Mouse (Mus musculus) limb, embryonic 11.5 days (tissue): ENCODE measurements around the gene 6030408B16Rik. TPM values are rescaled to one million over a fixed set of nuclear protein-coding genes. Genes with fewer than 3 reads are reported as not detected.

ENCODE experiments used
- ATAC-seq: fragments of 200-750 bp; cut with Nextera tagmentation; 2 replicates; pipeline ENCODE4 v1.8.0; 2017; ENCODE audit warnings: low read depth; ENCODE audit not compliant: insufficient number of reproducible peaks, low FRiP score, low TSS enrichment
- DNase-seq: peaks from one replicate; pipeline ENCODE4 v3.0.0-alpha.2; 2015; ENCODE audit warnings: low spot score
- H3K27ac ChIP-seq: fragments of 300-500 bp; sonication (generic); replicated peaks from 2 replicates; pipeline ENCODE4 v1.5.1; 2014; ENCODE audit warnings: low read depth, mild to moderate bottlenecking, low read length
- H3K27me3 ChIP-seq: fragments of 300-500 bp; sonication (generic); 2 replicates; pipeline ENCODE4 v1.6.1; 2014; ENCODE audit warnings: mild to moderate bottlenecking, low read length, mixed read lengths; ENCODE audit not compliant: control insufficient read depth, insufficient read depth
- H3K36me3 ChIP-seq: fragments of 300-500 bp; sonication (generic); 2 replicates; pipeline ENCODE4 v1.6.1; 2014; ENCODE audit warnings: mild to moderate bottlenecking, low read length, moderate library complexity, mixed read lengths; ENCODE audit not compliant: control insufficient read depth, insufficient read depth
- H3K4me1 ChIP-seq: fragments of 300-500 bp; sonication (generic); 2 replicates; pipeline ENCODE4 v1.6.1; 2014; ENCODE audit warnings: low read length, mixed read lengths; ENCODE audit not compliant: control insufficient read depth, insufficient read depth
- H3K4me2 ChIP-seq: fragments of 300-500 bp; sonication (generic); 2 replicates; pipeline ENCODE4 v1.6.1; 2014; ENCODE audit warnings: low read depth, mild to moderate bottlenecking, moderate library complexity; ENCODE audit not compliant: severe bottlenecking
- H3K4me3 ChIP-seq: fragments of 300-500 bp; sonication (generic); 2 replicates; pipeline ENCODE4 v1.5.1; 2014; ENCODE audit warnings: low read depth, low read length
- H3K9ac ChIP-seq: fragments of 300-500 bp; sonication (generic); 2 replicates; pipeline ENCODE4 v1.6.1; 2014; ENCODE audit warnings: mild to moderate bottlenecking, low read length
- H3K9me3 ChIP-seq: fragments of 300-500 bp; sonication (generic); 2 replicates; pipeline ENCODE4 v1.6.1; 2016; ENCODE audit warnings: low read length; ENCODE audit not compliant: control insufficient read depth
- WGBS: fragments of 180-500 bp; shearing (Covaris S2); extraction: QIAGEN DNeasy Blood & Tissue Kit; methylation state at CpG from one replicate; pipeline ENCODE4 v1.1.7; 2014; 5-methylcytosine and 5-hydroxymethylcytosine counted together
- polyA plus RNA-seq: library from polyadenylated mRNA; unstranded; fragments of >200 nt; fragmentation: Nextera tagmentation; extraction: Ambion mirVana; gene quantifications from 2 replicates; pipeline ENCODE4 v1.2.1, GENCODE M21; 2014

6030408B16Rik gene
- polyA plus RNA-seq, 1 experiment from 2014 or later = 5.6 TPM

DNA sequence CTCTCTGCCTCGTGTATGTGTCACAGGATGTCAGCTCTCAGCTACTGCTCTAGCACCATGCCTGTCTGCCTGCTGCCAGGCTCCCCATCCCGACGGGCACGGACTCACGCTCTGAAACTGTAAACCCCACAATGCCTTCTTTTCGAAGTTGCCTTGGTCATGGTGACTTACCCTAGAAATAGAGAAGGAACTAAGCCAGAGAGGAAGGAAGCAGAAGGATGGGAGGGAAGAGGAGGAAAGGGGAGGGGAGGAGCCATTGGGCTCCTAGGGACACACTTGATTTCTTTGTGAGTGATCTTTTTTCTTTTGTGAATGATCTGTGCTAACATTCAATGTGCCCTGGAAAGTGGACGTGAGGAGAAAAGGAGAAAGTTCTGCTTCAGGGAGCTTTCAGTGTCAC is 5.0 kb downstream of the 6030408B16Rik start:
- ATAC-seq = no peak
- Histone ChIP-seq H3K4me2 (no peak overlapping the region; the same call in 1 of the 2 replicates), H3K4me3 (no peak overlapping the region), H3K36me3 (no peaks in the 10 kb centered on the region), H3K4me1 (peaks cover 12% of the 10 kb centered on the region; the same call in 1 of the 2 replicates), H3K9me3 (no peaks in the 10 kb centered on the region), H3K9ac (no peak overlapping the region), H3K27me3 (no peaks in the 10 kb centered on the region), H3K27ac (no peak overlapping the region)
- DNase-seq = no peak
- WGBS = 40% methylated on average over 7 of the region's 7 CpGs

DNA sequence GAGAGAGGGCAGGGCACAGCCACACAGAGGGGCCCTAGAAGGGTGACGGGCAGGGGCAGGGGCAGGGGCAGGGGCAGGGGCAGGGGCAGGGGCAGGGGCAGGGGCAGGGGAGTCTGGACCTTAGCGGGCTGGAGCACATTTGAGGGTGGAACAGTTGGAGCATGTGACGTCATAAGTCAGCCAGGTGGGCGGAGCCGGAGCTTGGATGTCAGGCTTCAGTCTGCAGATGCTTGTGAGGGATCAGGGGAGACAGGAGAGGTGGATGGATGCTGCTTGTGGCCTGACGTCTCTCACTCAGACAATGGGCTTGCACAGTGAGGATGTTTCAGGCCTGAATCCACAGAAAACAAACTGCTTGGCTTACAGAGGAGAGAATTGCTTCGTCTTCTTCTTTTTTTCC is 5.5 kb downstream of the 6030408B16Rik start:
- Histone ChIP-seq H3K9me3 (no peaks in the 10 kb centered on the region), H3K4me1 (peaks cover 10% of the 10 kb centered on the region; the same call in 1 of the 2 replicates), H3K4me3 (no peak overlapping the region), H3K9ac (no peak overlapping the region), H3K36me3 (no peaks in the 10 kb centered on the region), H3K27me3 (no peaks in the 10 kb centered on the region), H3K27ac (no peak overlapping the region), H3K4me2 (peak overlapping the region; percentile 32)
- ATAC-seq (no peak), DNase-seq (peak; percentile 68)
- WGBS = 13% methylated on average over 7 of the region's 7 CpGs

DNA sequence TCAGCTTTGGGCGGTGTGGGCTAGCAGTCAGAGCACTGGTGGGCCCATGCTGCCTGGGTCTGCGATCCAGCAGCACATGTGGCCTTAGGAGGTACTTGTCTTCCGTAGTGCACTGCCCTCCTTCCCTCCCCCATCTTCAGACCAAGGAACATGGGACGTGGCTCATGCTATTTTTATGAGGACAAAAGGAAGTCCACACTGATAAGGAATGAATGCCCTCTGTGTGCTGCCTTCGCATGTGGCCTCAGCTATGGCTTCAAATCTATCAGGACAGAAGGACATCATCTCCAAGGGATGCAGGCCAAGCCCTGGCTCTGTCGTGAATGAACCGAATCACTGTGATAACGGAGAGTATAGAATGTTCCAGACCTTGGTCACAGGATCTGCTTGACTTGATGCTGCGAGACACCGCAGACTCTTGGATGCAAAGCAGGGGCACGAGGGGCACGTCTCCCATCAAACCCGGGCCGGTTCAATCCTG is 6.5 kb downstream of the 6030408B16Rik start:
- 84% methylated on average over 14 of the region's 14 CpGs for WGBS
- ATAC-seq (no peak), DNase-seq (no peak)
- Histone ChIP-seq H3K4me1 (peaks cover 2% of the 10 kb centered on the region; the same call in 1 of the 2 replicates), H3K27me3 (no peaks in the 10 kb centered on the region), H3K9me3 (no peaks in the 10 kb centered on the region), H3K9ac (no peak overlapping the region), H3K27ac (no peak overlapping the region), H3K4me2 (no peak overlapping the region), H3K4me3 (no peak overlapping the region), H3K36me3 (no peaks in the 10 kb centered on the region)

- ATAC-seq (no peak), DNase-seq (no peak)
- peaks cover 2% of the 10 kb centered on the region; the same call in 1 of the 2 replicates for H3K4me1 ChIP-seq
- H3K4me2 ChIP-seq = no peak overlapping the region
- H3K4me3 ChIP-seq = no peak overlapping the region
- H3K27me3 ChIP-seq = no peaks in the 10 kb centered on the region
- no peaks in the 10 kb centered on the region for H3K9me3 ChIP-seq
- H3K36me3 ChIP-seq = no peaks in the 10 kb centered on the region
- H3K27ac ChIP-seq = no peak overlapping the region
- 71% methylated on average over 6 of the region's 6 CpGs for WGBS
- no peak overlapping the region for H3K9ac ChIP-seq
These were observed 7.1 kb downstream of the 6030408B16Rik start for GRCm38 (mm10) chr15:101300128-101300527.

DNA sequence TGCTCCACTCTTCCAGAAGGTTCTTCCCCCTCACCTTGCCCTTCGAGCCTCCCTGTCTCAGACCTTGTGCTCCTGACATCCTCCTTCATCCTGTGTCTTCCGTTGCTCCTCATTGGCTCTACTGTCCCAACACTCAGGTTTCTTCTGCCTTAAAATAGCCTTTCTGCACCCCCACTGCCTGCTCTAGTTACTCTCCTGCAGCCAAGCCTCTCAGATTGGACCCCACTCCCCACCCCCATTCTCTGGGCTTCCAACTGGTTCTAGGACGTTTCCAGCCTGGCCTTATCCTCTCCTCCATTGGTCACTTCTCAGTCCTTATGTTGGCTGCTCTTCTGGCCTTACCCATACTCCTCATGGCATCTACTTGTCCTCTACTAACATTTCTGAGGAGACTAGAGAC is 9.2 kb downstream of the 6030408B16Rik start:
- Histone ChIP-seq H3K27ac (no peak overlapping the region), H3K9me3 (no peaks in the 10 kb centered on the region), H3K9ac (no peak overlapping the region), H3K27me3 (no peaks in the 10 kb centered on the region), H3K4me2 (no peak overlapping the region), H3K4me1 (0 out of 2 replicates have a peak, but pooled peaks cover 2% of the 10 kb centered on the region), H3K36me3 (no peaks in the 10 kb centered on the region), H3K4me3 (no peak overlapping the region)
- DNase-seq = no peak
- WGBS = 82% methylated on average over 3 of the region's 3 CpGs
- no peak for ATAC-seq

DNA sequence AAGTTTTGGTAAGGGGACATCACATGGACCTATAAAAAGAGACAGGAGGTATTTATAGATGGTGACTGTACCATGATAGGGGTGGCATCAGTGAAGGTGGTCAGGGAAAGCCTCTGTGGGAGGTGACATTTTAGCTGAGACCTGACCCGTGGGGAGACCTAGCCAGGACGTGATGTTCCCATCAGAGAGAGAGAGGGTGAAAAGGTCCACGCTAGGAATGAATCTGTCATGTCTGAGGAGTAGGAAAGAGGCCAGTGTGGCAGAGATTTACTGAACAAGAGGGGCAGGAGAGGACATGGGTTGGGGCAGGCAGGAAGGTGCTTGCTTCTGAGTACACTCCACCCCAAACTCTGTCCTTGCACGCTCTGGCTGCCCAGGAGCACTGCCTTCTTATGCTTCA is 10.8 kb downstream of the 6030408B16Rik start:
- no peak overlapping the region for H3K4me2 ChIP-seq
- H3K9me3 ChIP-seq = no peaks in the 10 kb centered on the region
- H3K4me3 ChIP-seq = no peak overlapping the region
- H3K9ac ChIP-seq = no peak overlapping the region
- 88% methylated on average over 4 of the region's 4 CpGs for WGBS
- no peaks in the 10 kb centered on the region for H3K27me3 ChIP-seq
- peaks cover 5% of the 10 kb centered on the region; the same call in 1 of the 2 replicates for H3K4me1 ChIP-seq
- no peaks in the 10 kb centered on the region for H3K36me3 ChIP-seq
- H3K27ac ChIP-seq = no peak overlapping the region
- ATAC-seq = no peak
- no peak for DNase-seq

- WGBS = 86% methylated on average over 4 of the region's 4 CpGs
- H3K4me2 ChIP-seq = no peak overlapping the region
These were observed 13.4 kb downstream of the 6030408B16Rik start for GRCm38 (mm10) chr15:101306459-101306858.

GRCm38 (mm10) chr15:101308440-101309348 is 15.7 kb downstream of the 6030408B16Rik start:
- WGBS = 62% methylated on average over 13 of the region's 13 CpGs
- Histone ChIP-seq H3K4me1 (peaks cover 5% of the 10 kb centered on the region; the same call in 1 of the 2 replicates), H3K27ac (0 out of 2 replicates have a peak overlapping the region, but pooled peaks have one; percentile 42), H3K36me3 (no peaks in the 10 kb centered on the region), H3K4me2 (no peak overlapping the region), H3K9ac (no peak overlapping the region), H3K4me3 (no peak overlapping the region), H3K9me3 (no peaks in the 10 kb centered on the region), H3K27me3 (no peaks in the 10 kb centered on the region)
- no peak for DNase-seq
- no peak for ATAC-seq

More at GRCm38 (mm10) chr15:101306459-101306858, 13.4 kb downstream of the 6030408B16Rik start:
- DNase-seq = no peak
- H3K9me3 ChIP-seq = no peaks in the 10 kb centered on the region
- H3K36me3 ChIP-seq = no peaks in the 10 kb centered on the region
- peaks cover 5% of the 10 kb centered on the region; the same call in 1 of the 2 replicates for H3K4me1 ChIP-seq
- H3K27ac ChIP-seq = no peak overlapping the region
- no peak overlapping the region for H3K4me3 ChIP-seq
- ATAC-seq = no peak
- H3K27me3 ChIP-seq = no peaks in the 10 kb centered on the region
- no peak overlapping the region for H3K9ac ChIP-seq
